ENCODE assay signal across 9 mouse cellular contexts in genomic region chr11:57627086-57627735, GRCm38 (mm10). TPM values are rescaled to one million over a fixed set of nuclear protein-coding genes. Genes with fewer than 3 reads are reported as not detected.
DNase-seq lines count a peak whose midpoint lies in the region; ATAC-seq and TF ChIP-seq lines count a peak whose summit lies in the region.
"Had no signal": no experiment of that assay in that cellular context is flagged by ENCODE, and none has a peak within 500 bp of the region (broad histone marks: within the 10 kb centered on the region; RNA-seq: fewer than 3 reads in every experiment).

No protein-coding gene starts in this region.

- H3K36me3 ChIP-seq in forebrain, embryonic 14.5 days (ENCODE audit: control insufficient read depth, insufficient read depth, low read length): no peaks in the 10 kb centered on the region
- no peaks in the 10 kb centered on the region for H3K36me3 ChIP-seq in forebrain, embryonic 12.5 days (replicated peaks)
- no peaks in the 10 kb centered on the region for H3K36me3 ChIP-seq in stomach, embryonic 15.5 days
- H3K36me3 ChIP-seq: midbrain, embryonic 12.5 days had no signal

- no peak for TF ChIP-seq POLR2A in cortical plate, adult 2 months (IDR thresholded peaks at IDR 0.05; ENCODE audit: extremely low read depth, insufficient read depth, low read length)

- TF ChIP-seq CTCF in cortical plate, adult 2 months (IDR thresholded peaks at IDR 0.05; ENCODE audit: extremely low read depth, insufficient read depth, low read length): peak; percentile 37

- 0 out of 2 replicates have a peak, but pooled peaks cover 11% of the 10 kb centered on the region for H3K4me1 ChIP-seq in forebrain, embryonic 14.5 days (ENCODE audit: control insufficient read depth, insufficient read depth, low read length)
- H3K4me1 ChIP-seq in forebrain, embryonic 12.5 days: peaks cover 18% of the 10 kb centered on the region
- peaks cover 2% of the 10 kb centered on the region; the same call in 1 of the 2 replicates for H3K4me1 ChIP-seq in cortical plate, adult 2 months (ENCODE audit: control insufficient read depth, insufficient read depth, low read length)
- peaks cover 8% of the 10 kb centered on the region; the same call in 1 of the 2 replicates for H3K4me1 ChIP-seq in stomach, embryonic 15.5 days

- H3K4me2 ChIP-seq in forebrain, embryonic 14.5 days (ENCODE audit: low read length): no peak overlapping the region
- H3K4me2 ChIP-seq in forebrain, embryonic 12.5 days: no peak overlapping the region
- H3K4me2 ChIP-seq in stomach, embryonic 15.5 days: no peak overlapping the region
- H3K4me2 ChIP-seq: midbrain, embryonic 12.5 days had no signal

- no peak overlapping the region for H3K4me3 ChIP-seq in forebrain, embryonic 14.5 days (ENCODE audit: low read depth, low read length)
- no peak overlapping the region for H3K4me3 ChIP-seq in forebrain, embryonic 12.5 days (replicated peaks)
- no peak overlapping the region for H3K4me3 ChIP-seq in cortical plate, adult 2 months (ENCODE audit: insufficient read depth, low read length)
- H3K4me3 ChIP-seq in stomach, embryonic 15.5 days (replicated peaks): no peak overlapping the region
- H3K4me3 ChIP-seq: midbrain, embryonic 12.5 days had no signal

- peak; percentile 19 for DNase-seq in forebrain, embryonic 14.5 days (ENCODE audit: low spot score)
- DNase-seq in ovary, postnatal 36 days (ENCODE audit: low spot score): peak; percentile 46
- DNase-seq in ovary, adult 18-20 months (ENCODE audit: low spot score): no peak
- peak; percentile 19 to 53 for DNase-seq in kidney, postnatal 36 days
- no peak for DNase-seq in adipocyte (ENCODE audit: low spot score)

- no peak overlapping the region for H3K27ac ChIP-seq in forebrain, embryonic 14.5 days (ENCODE audit: low read depth, low read length)
- no peak overlapping the region for H3K27ac ChIP-seq in forebrain, embryonic 12.5 days
- H3K27ac ChIP-seq in cortical plate, adult 2 months (ENCODE audit: insufficient read depth, low read length): no peak overlapping the region
- no peak overlapping the region for H3K27ac ChIP-seq in stomach, embryonic 15.5 days
- H3K27ac ChIP-seq: midbrain, embryonic 12.5 days had no signal

- H3K9me3 ChIP-seq in forebrain, embryonic 14.5 days (replicated peaks; ENCODE audit: control insufficient read depth, low read length): no peaks in the 10 kb centered on the region
- no peaks in the 10 kb centered on the region for H3K9me3 ChIP-seq in forebrain, embryonic 12.5 days
- no peaks in the 10 kb centered on the region for H3K9me3 ChIP-seq in stomach, embryonic 15.5 days
- H3K9me3 ChIP-seq: midbrain, embryonic 12.5 days had no signal

- ATAC-seq in forebrain, embryonic 14.5 days: no peak
- no peak for ATAC-seq in forebrain, embryonic 12.5 days (ENCODE audit: low FRiP score)
- ATAC-seq in stomach, embryonic 15.5 days (ENCODE audit: insufficient read depth, low FRiP score, low read depth): 0 out of 2 replicates have a peak, but pooled peaks have one; percentile 18

- 43% methylated on average over 9 of the region's 9 CpGs for WGBS in forebrain, embryonic 14.5 days
- WGBS in forebrain, embryonic 12.5 days: 52% methylated on average over 9 of the region's 9 CpGs
- 44% methylated on average over 9 of the region's 9 CpGs for WGBS in stomach, embryonic 15.5 days

- H3K27me3 ChIP-seq in forebrain, embryonic 14.5 days (replicated peaks; ENCODE audit: control insufficient read depth, insufficient read depth, low read length): no peaks in the 10 kb centered on the region
- peaks cover 13% of the 10 kb centered on the region; the same call in 1 of the 2 replicates for H3K27me3 ChIP-seq in forebrain, embryonic 12.5 days
- H3K27me3 ChIP-seq in stomach, embryonic 15.5 days (replicated peaks): no peaks in the 10 kb centered on the region

- H3K9ac ChIP-seq in forebrain, embryonic 14.5 days (ENCODE audit: low read length): no peak overlapping the region
- H3K9ac ChIP-seq in forebrain, embryonic 12.5 days: no peak overlapping the region
- H3K9ac ChIP-seq in stomach, embryonic 15.5 days: no peak overlapping the region
- H3K9ac ChIP-seq: midbrain, embryonic 12.5 days had no signal

RNA-seq across cellular contexts. Expression of gene Galnt10, which starts 18.0 kb away (rescaled TPM):
- polyA plus RNA-seq in forebrain, embryonic 14.5 days (2014; fragmentation: Nextera tagmentation; extraction: Ambion mirVana): 6.1 and 7.1 TPM in 2 replicates
- polyA plus RNA-seq in forebrain, embryonic 12.5 days (2016; fragmentation: Nextera tagmentation; extraction: Ambion mirVana): 16.8 and 18.7 TPM in 2 replicates
- 6.1 and 6.4 TPM in 2 replicates for polyA plus RNA-seq in cortical plate, adult 2 months (2012; rRNA removed)
- 19.8 and 20.5 TPM in 2 replicates for polyA plus RNA-seq in stomach, embryonic 15.5 days (2015; fragmentation: Nextera tagmentation; extraction: Ambion mirVana)

Comparison
In these comparisons a context has a peak if more than half of its experiments do, and no peak if none do; other contexts are left out.
1. DNase-seq: peak in forebrain, embryonic 14.5 days (single experiment), ovary, postnatal 36 days (single experiment) and kidney, postnatal 36 days (2 of 2); none in ovary, adult 18-20 months (single experiment) and adipocyte (single experiment).